25 mouse cellular contexts compared by ENCODE assay signal in the genomic region with DNA sequence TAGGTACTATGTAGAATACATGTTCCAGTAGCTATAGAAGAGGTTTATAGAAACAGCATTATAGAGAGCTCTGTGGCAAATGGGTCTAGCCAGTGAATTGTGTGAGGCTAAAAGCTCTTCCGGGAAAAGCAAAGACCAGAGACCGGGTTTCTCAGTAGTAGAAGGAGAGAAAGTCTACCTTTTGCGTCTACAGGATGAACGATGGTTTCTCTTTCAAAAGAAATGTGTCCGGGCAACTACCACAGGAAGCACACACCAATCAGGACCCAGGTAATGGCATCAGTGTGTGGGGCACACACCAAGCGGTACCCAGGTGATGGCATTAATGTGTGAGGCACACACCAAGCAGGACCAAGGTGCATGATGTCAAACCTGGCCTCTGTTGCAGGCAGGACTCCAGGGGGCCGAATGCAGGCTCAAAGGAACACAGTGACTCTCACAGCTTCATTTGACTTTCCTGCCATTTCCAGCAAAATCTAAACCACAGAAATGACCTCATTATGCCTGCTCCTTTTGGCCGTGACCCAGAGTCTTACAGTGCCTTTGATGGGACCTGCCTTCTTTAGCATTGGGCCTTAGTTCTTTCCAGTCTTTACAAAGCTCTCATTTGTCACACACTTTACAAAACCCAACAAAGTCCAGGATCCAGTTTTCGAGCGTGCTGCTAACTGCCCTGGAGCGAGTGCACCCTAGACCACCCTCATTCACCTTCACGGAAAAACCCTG. TPM values are rescaled to one million over a fixed set of nuclear protein-coding genes. Genes with fewer than 3 reads are reported as not detected.
DNase-seq lines count a peak whose midpoint lies in the region; ATAC-seq and TF ChIP-seq lines count a peak whose summit lies in the region.
"Had no signal": no experiment of that assay in that cellular context is flagged by ENCODE, and none has a peak within 500 bp of the region (broad histone marks: within the 10 kb centered on the region; RNA-seq: fewer than 3 reads in every experiment).

No protein-coding gene starts in this region.

- no peak for TF ChIP-seq EP300 in CH12.LX (IDR thresholded peaks at IDR 0.05; ENCODE audit: low read length)

- in situ Hi-C loops in CH12.LX (cut with MboI; ENCODE audit: low pct_ligation_motif_present, low pct_unique_long_range_greater_than_20kb, low sequenced_read_pairs): no loop called here

- no peaks in the 10 kb centered on the region for H3K9me3 ChIP-seq in CH12.LX (replicated peaks; ENCODE audit: low read length)
- H3K9me3 ChIP-seq in limb, embryonic 13.5 days: no peaks in the 10 kb centered on the region
- H3K9me3 ChIP-seq in liver, embryonic 11.5 days (ENCODE audit: control insufficient read depth, low read length): no peaks in the 10 kb centered on the region
- H3K9me3 ChIP-seq: embryonic facial prominence, embryonic 12.5 days; forebrain, embryonic 15.5 days; hindbrain, embryonic 10.5 days; neural tube, embryonic 15.5 days had no signal

- TF ChIP-seq CTCF in CH12.LX (conservative IDR thresholded peaks at IDR 0.05 in 1 of 2, IDR thresholded peaks at IDR 0.05 in 1 of 2; ENCODE audit: low read depth in 2 of 2, low read length in 2 of 2): no peak

- H3K79me2 ChIP-seq in CH12.LX (replicated peaks; ENCODE audit: control insufficient read depth, extremely low read depth, insufficient read depth, poor library complexity, severe bottlenecking): no peaks in the 10 kb centered on the region

- no peaks in the 10 kb centered on the region for H3K36me3 ChIP-seq in CH12.LX (replicated peaks in 1 of 2; ENCODE audit: control insufficient read depth in 1 of 2, insufficient read depth in 1 of 2, low read length in 1 of 2)
- no peaks in the 10 kb centered on the region for H3K36me3 ChIP-seq in limb, embryonic 13.5 days
- no peaks in the 10 kb centered on the region for H3K36me3 ChIP-seq in liver, embryonic 11.5 days (ENCODE audit: control insufficient read depth, insufficient read depth, low read length)
- H3K36me3 ChIP-seq: embryonic facial prominence, embryonic 12.5 days; forebrain, embryonic 15.5 days; hindbrain, embryonic 10.5 days; neural tube, embryonic 15.5 days had no signal

- DNase-seq in 3T3-L1 (ENCODE audit: low read depth, low spot score) (peak; percentile 26), CH12.LX (ENCODE audit: extremely low read depth) (no peak)
- DNase-seq in induced T-regulatory cell, adult 2 months (ENCODE audit: low read depth): peak; percentile 45
- no peak for DNase-seq in liver, embryonic 11.5 days (ENCODE audit: low spot score)
- DNase-seq in urinary bladder, adult 2 months (ENCODE audit: low spot score): no peak
- DNase-seq: adrenal gland, postnatal 10 days; cerebellum, adult 11 months; gastrocnemius, postnatal 25 days; kidney, postnatal 36 days; liver; liver, postnatal 0 days; lung, postnatal 10 days; midbrain, embryonic 14.5 days; right cerebral cortex, postnatal 14 days; thymus, adult 2 months had no signal

- TF ChIP-seq POLR2A in CH12.LX (IDR thresholded peaks at IDR 0.05; ENCODE audit: low read depth, low read length): no peak

- dilution Hi-C loops in CH12.LX (cut with MboI; ENCODE audit: extremely low pct_ligation_motif_present, extremely low pct_unique_long_range_greater_than_20kb, low sequenced_read_pairs): no loop called here

- H3K4me3 ChIP-seq in CH12.LX (replicated peaks in 1 of 3; ENCODE audit: low read depth in 2 of 3, low read length in 2 of 3, poor library complexity in 1 of 3): no peak overlapping the region
- no peak overlapping the region for H3K4me3 ChIP-seq in limb, embryonic 13.5 days
- H3K4me3 ChIP-seq in liver, embryonic 11.5 days (ENCODE audit: low read depth, low read length): no peak overlapping the region
- H3K4me3 ChIP-seq: embryonic facial prominence, embryonic 12.5 days; erythroblast, embryonic 14.5 days; forebrain, embryonic 15.5 days; hindbrain, embryonic 10.5 days; neural tube, embryonic 15.5 days had no signal

- no peak overlapping the region for H3K27ac ChIP-seq in CH12.LX (ENCODE audit: insufficient read depth, low read depth)
- no peak overlapping the region; the same call in 1 of the 2 replicates for H3K27ac ChIP-seq in limb, embryonic 13.5 days
- H3K27ac ChIP-seq in liver, embryonic 11.5 days (ENCODE audit: low read depth, low read length): no peak overlapping the region
- H3K27ac ChIP-seq: embryonic facial prominence, embryonic 12.5 days; forebrain, embryonic 15.5 days; hindbrain, embryonic 10.5 days; hindbrain, postnatal 0 days; neural tube, embryonic 15.5 days had no signal

- no peak for TF ChIP-seq RAD21 in CH12.LX (IDR thresholded peaks at IDR 0.05; ENCODE audit: low read depth, low read length)

- ATAC-seq in limb, embryonic 13.5 days (ENCODE audit: low FRiP score, low read depth): peak; percentile 51
- ATAC-seq in granulocyte monocyte progenitor cell, adult 5-6 weeks (replicated peaks; ENCODE audit: poor library complexity, severe bottlenecking): no peak
- ATAC-seq in liver, embryonic 11.5 days (replicated peaks; ENCODE audit: low FRiP score): no peak
- ATAC-seq: forebrain, embryonic 15.5 days; hindbrain, postnatal 0 days; liver, postnatal 0 days had no signal

- no peaks in the 10 kb centered on the region for H3K27me3 ChIP-seq in CH12.LX (replicated peaks)
- H3K27me3 ChIP-seq in limb, embryonic 13.5 days: no peaks in the 10 kb centered on the region
- no peaks in the 10 kb centered on the region for H3K27me3 ChIP-seq in liver, embryonic 11.5 days (replicated peaks; ENCODE audit: control insufficient read depth, insufficient read depth, low read length)
- H3K27me3 ChIP-seq: forebrain, embryonic 15.5 days; neural tube, embryonic 15.5 days had no signal

- no peak overlapping the region for H3K9ac ChIP-seq in CH12.LX (ENCODE audit: insufficient read depth, low read depth)
- H3K9ac ChIP-seq in limb, embryonic 13.5 days: no peak overlapping the region
- H3K9ac ChIP-seq in liver, embryonic 11.5 days (ENCODE audit: low read depth, low read length): no peak overlapping the region
- H3K9ac ChIP-seq: embryonic facial prominence, embryonic 12.5 days; forebrain, embryonic 15.5 days; liver, postnatal 0 days; neural tube, embryonic 15.5 days had no signal

- H3K4me1 ChIP-seq in CH12.LX (ENCODE audit: control insufficient read depth in 1 of 2, insufficient read depth in 2 of 2): no peaks in the 10 kb centered on the region; a peak in 1 of 4 replicates
- peaks cover 43% of the 10 kb centered on the region for H3K4me1 ChIP-seq in limb, embryonic 13.5 days
- H3K4me1 ChIP-seq in liver, embryonic 11.5 days (replicated peaks; ENCODE audit: control insufficient read depth, insufficient read depth, low read length): no peaks in the 10 kb centered on the region
- H3K4me1 ChIP-seq: forebrain, embryonic 15.5 days; neural tube, embryonic 15.5 days had no signal

- WGBS in limb, embryonic 13.5 days: 58% methylated on average over 12 of the region's 12 CpGs
- 88% methylated on average over 12 of the region's 12 CpGs for whole genome bisulfite sequencing in liver, embryonic 11.5 days

- H3K4me2 ChIP-seq in CH12.LX (ENCODE audit: insufficient read depth, low read depth, poor library complexity, severe bottlenecking): peak overlapping the region; percentile 35; the same call in 1 of the 2 replicates
- H3K4me2 ChIP-seq in limb, embryonic 13.5 days (replicated peaks): 0 out of 2 replicates have a peak overlapping the region, but pooled peaks have one; percentile 11
- H3K4me2 ChIP-seq in liver, embryonic 11.5 days: no peak overlapping the region
- H3K4me2 ChIP-seq: embryonic facial prominence, embryonic 12.5 days; forebrain, embryonic 15.5 days; neural tube, embryonic 15.5 days had no signal

TF ChIP-seq in CH12.LX, 34 proteins besides CTCF, POLR2A, EP300 and RAD21:
- TF ChIP-seq ZMIZ1 (IDR thresholded peaks at IDR 0.05; ENCODE audit: low read depth, low read length) (no peak), MYC (IDR thresholded peaks at IDR 0.05; ENCODE audit: low read depth, low read length) (no peak), MAX (IDR thresholded peaks at IDR 0.05; ENCODE audit: low read length) (no peak), BHLHE40 (IDR thresholded peaks at IDR 0.05; ENCODE audit: low read depth, low read length) (no peak), JUND (conservative IDR thresholded peaks at IDR 0.05; ENCODE audit: low read depth, low read length) (no peak), SMC3 (IDR thresholded peaks at IDR 0.05; ENCODE audit: low read depth, low read length) (no peak), USF2 (conservative IDR thresholded peaks at IDR 0.05; ENCODE audit: low read depth, low read length) (no peak), MXI1 (IDR thresholded peaks at IDR 0.05; ENCODE audit: low read depth, low read length) (no peak), GABPA (IDR thresholded peaks at IDR 0.05; ENCODE audit: insufficient replicate concordance, low read depth, low read length) (no peak), RCOR1 (conservative IDR thresholded peaks at IDR 0.05; ENCODE audit: low read depth, low read length) (no peak), POLR2AphosphoS2 (IDR thresholded peaks at IDR 0.05; ENCODE audit: low read depth, low read length) (no peak), NELFE (IDR thresholded peaks at IDR 0.05; ENCODE audit: low read depth, low read length) (no peak), CHD1 (IDR thresholded peaks at IDR 0.05; ENCODE audit: low read depth, low read length) (no peak), ZNF384 (IDR thresholded peaks at IDR 0.05; ENCODE audit: low read depth, low read length) (no peak)
TF ChIP-seq in CH12.LX: peak in this region for 0.

RNA-seq across cellular contexts. Expression of gene Myrfl, which starts 1.4 kb away (rescaled TPM):
- not detected in 2 replicates for total RNA-seq in CH12.LX (2012; rRNA removed)
- not detected in 2 replicates for total RNA-seq in CH12.LX (2014; rRNA removed)
- not detected in 2 replicates for polyA plus RNA-seq in CH12.LX (2012; ENCODE audit: insufficient read length, low read depth)
- 0.09 and 0.20 TPM in 2 replicates for polyA plus RNA-seq in limb, embryonic 13.5 days (2015; fragmentation: Nextera tagmentation; extraction: Ambion mirVana)
- total RNA-seq in granulocyte monocyte progenitor cell, adult 5-6 weeks (2014; fragmentation: Nextera tagmentation): not detected in 2 replicates
- not detected in 2 replicates for total RNA-seq in granulocyte monocyte progenitor cell, adult 5-6 weeks (2017)
- polyA plus RNA-seq in liver, embryonic 11.5 days (2014; fragmentation: Nextera tagmentation; extraction: Ambion mirVana): 0.08 and 0.16 TPM in 2 replicates
- polyA plus RNA-seq in urinary bladder, adult 2 months (2012; rRNA removed): not detected in 2 replicates
- total RNA-seq: hindbrain, postnatal 0 days; MEL had no signal
- polyA plus RNA-seq: erythroblast, embryonic 14.5 days; kidney, embryonic 14.5 days; liver, postnatal 0 days; neural tube, embryonic 15.5 days had no signal

RNA-seq across cellular contexts. Expression of gene Rab3ip, which starts 55.3 kb away (rescaled TPM):
- total RNA-seq in CH12.LX (2012; rRNA removed): 10.0 and 10.3 TPM in 2 replicates
- total RNA-seq in CH12.LX (2014; rRNA removed): 13.3 and 18.3 TPM in 2 replicates
- polyA plus RNA-seq in CH12.LX (2012; ENCODE audit: insufficient read length, low read depth): 9.3 and 9.5 TPM in 2 replicates
- 38.6 and 40.4 TPM in 2 replicates for polyA plus RNA-seq in limb, embryonic 13.5 days (2015; fragmentation: Nextera tagmentation; extraction: Ambion mirVana)
- total RNA-seq in granulocyte monocyte progenitor cell, adult 5-6 weeks (2014; fragmentation: Nextera tagmentation): 12.0 and 26.3 TPM in 2 replicates
- 17.9 and 19.2 TPM in 2 replicates for total RNA-seq in granulocyte monocyte progenitor cell, adult 5-6 weeks (2017)
- polyA plus RNA-seq in liver, embryonic 11.5 days (2014; fragmentation: Nextera tagmentation; extraction: Ambion mirVana): 16.2 and 17.1 TPM in 2 replicates
- 53.3 and 53.4 TPM in 2 replicates for polyA plus RNA-seq in urinary bladder, adult 2 months (2012; rRNA removed)

Comparison
In these comparisons a context has a peak if more than half of its experiments do, and no peak if none do; other contexts are left out.
1. DNase-seq: peak in 3T3-L1 (single experiment) and induced T-regulatory cell, adult 2 months (single experiment); none in CH12.LX (single experiment), liver, embryonic 11.5 days (single experiment) and urinary bladder, adult 2 months (single experiment).